Mouse (Mus musculus): ENCODE results near the gene Mtg2. TPM values are rescaled to one million over a fixed set of nuclear protein-coding genes. Genes with fewer than 3 reads are reported as not detected.

The Mtg2 gene
- total and polyA plus RNA-seq, 3 experiments, result 23.5 to 24.7 (median 24.1) TPM

- peaks cover 10 to 22% of the 10 kb centered on the region in 2 experiments for H3K4me1 ChIP-seq (ENCODE audit: control insufficient read depth in 1 of 2, insufficient read depth in 2 of 2)
- H3K9ac ChIP-seq (ENCODE audit: insufficient read depth, low read depth), result no peak overlapping the region
- in situ Hi-C loops (cut with MboI; ENCODE audit: low pct_ligation_motif_present, low pct_unique_long_range_greater_than_20kb, low sequenced_read_pairs), result no loop called here
- dilution Hi-C loops (cut with MboI; ENCODE audit: extremely low pct_ligation_motif_present, extremely low pct_unique_long_range_greater_than_20kb, low sequenced_read_pairs), result no loop called here
- H3K27me3 ChIP-seq (replicated peaks), result peaks cover 66% of the 10 kb centered on the region
- H3K4me3 ChIP-seq (replicated peaks in 1 of 3; ENCODE audit: low read depth in 2 of 3, low read length in 2 of 3, poor library complexity in 1 of 3), result no peak overlapping the region
- DNase-seq (ENCODE audit: extremely low read depth), result no peak
- H3K27ac ChIP-seq (ENCODE audit: insufficient read depth, low read depth), result no peak overlapping the region
- H3K36me3 ChIP-seq (replicated peaks in 1 of 2; ENCODE audit: control insufficient read depth in 1 of 2, insufficient read depth in 1 of 2, low read length in 1 of 2), result no peaks in the 10 kb centered on the region
- TF ChIP-seq MEF2A (IDR thresholded peaks at IDR 0.05; ENCODE audit: borderline replicate concordance, low read depth, low read length) (no peak), MYC (IDR thresholded peaks at IDR 0.05; ENCODE audit: low read depth, low read length) (no peak), IRF4 (IDR thresholded peaks at IDR 0.05; ENCODE audit: low read depth, low read length) (no peak), ETS1 (conservative IDR thresholded peaks at IDR 0.05; ENCODE audit: low read depth, low read length) (no peak), GABPA (IDR thresholded peaks at IDR 0.05; ENCODE audit: insufficient replicate concordance, low read depth, low read length) (no peak), MAZ (IDR thresholded peaks at IDR 0.05; ENCODE audit: low read depth, low read length) (no peak), SMC3 (IDR thresholded peaks at IDR 0.05; ENCODE audit: low read depth, low read length) (no peak), E2F4 (IDR thresholded peaks at IDR 0.05; ENCODE audit: insufficient replicate concordance, low read depth, low read length) (no peak), POLR2A (IDR thresholded peaks at IDR 0.05; ENCODE audit: low read depth, low read length) (no peak), RCOR1 (conservative IDR thresholded peaks at IDR 0.05; ENCODE audit: low read depth, low read length) (no peak), MAFK (IDR thresholded peaks at IDR 0.05; ENCODE audit: insufficient replicate concordance, low read length) (no peak), JUND (conservative IDR thresholded peaks at IDR 0.05; ENCODE audit: low read depth, low read length) (no peak)
- no peaks in the 10 kb centered on the region for H3K79me2 ChIP-seq (replicated peaks; ENCODE audit: control insufficient read depth, extremely low read depth, insufficient read depth, poor library complexity, severe bottlenecking)
- H3K9me3 ChIP-seq (replicated peaks; ENCODE audit: low read length), result no peaks in the 10 kb centered on the region
- no peak overlapping the region for H3K4me2 ChIP-seq (ENCODE audit: insufficient read depth, low read depth, poor library complexity, severe bottlenecking)
Observed at GRCm38 (mm10) chr2:180095711-180096110, 25.3 kb downstream of the Mtg2 start.

GRCm38 (mm10) chr2:180097585-180097984 lies 27.2 kb downstream of the Mtg2 start:
- H3K9me3 ChIP-seq (replicated peaks; ENCODE audit: low read length), result no peaks in the 10 kb centered on the region
- H3K4me2 ChIP-seq (ENCODE audit: insufficient read depth, low read depth, poor library complexity, severe bottlenecking), result no peak overlapping the region
- H3K27ac ChIP-seq (ENCODE audit: insufficient read depth, low read depth), result no peak overlapping the region
- H3K79me2 ChIP-seq (replicated peaks; ENCODE audit: control insufficient read depth, extremely low read depth, insufficient read depth, poor library complexity, severe bottlenecking), result no peaks in the 10 kb centered on the region
- peaks cover 10 to 18% of the 10 kb centered on the region in 2 experiments for H3K4me1 ChIP-seq (ENCODE audit: control insufficient read depth in 1 of 2, insufficient read depth in 2 of 2)
- H3K36me3 ChIP-seq (replicated peaks in 1 of 2; ENCODE audit: control insufficient read depth in 1 of 2, insufficient read depth in 1 of 2, low read length in 1 of 2), result no peaks in the 10 kb centered on the region
- in situ Hi-C loops (cut with MboI; ENCODE audit: low pct_ligation_motif_present, low pct_unique_long_range_greater_than_20kb, low sequenced_read_pairs), result no loop called here
- DNase-seq (ENCODE audit: extremely low read depth), result no peak
- H3K9ac ChIP-seq (ENCODE audit: insufficient read depth, low read depth), result no peak overlapping the region
- peaks cover 81% of the 10 kb centered on the region for H3K27me3 ChIP-seq (replicated peaks)
- no peak overlapping the region for H3K4me3 ChIP-seq (replicated peaks in 1 of 3; ENCODE audit: low read depth in 2 of 3, low read length in 2 of 3, poor library complexity in 1 of 3)
- dilution Hi-C loops (cut with MboI; ENCODE audit: extremely low pct_ligation_motif_present, extremely low pct_unique_long_range_greater_than_20kb, low sequenced_read_pairs), result no loop called here
- TF ChIP-seq MXI1 (IDR thresholded peaks at IDR 0.05; ENCODE audit: low read depth, low read length) (no peak), ZKSCAN1 (IDR thresholded peaks at IDR 0.05; ENCODE audit: borderline replicate concordance, low read depth, low read length) (no peak), SIN3A (IDR thresholded peaks at IDR 0.05; ENCODE audit: low read length) (no peak), ETS1 (conservative IDR thresholded peaks at IDR 0.05; ENCODE audit: low read depth, low read length) (no peak), USF2 (conservative IDR thresholded peaks at IDR 0.05; ENCODE audit: low read depth, low read length) (no peak), CHD1 (IDR thresholded peaks at IDR 0.05; ENCODE audit: low read depth, low read length) (no peak), BHLHE40 (IDR thresholded peaks at IDR 0.05; ENCODE audit: low read depth, low read length) (no peak), TCF12 (IDR thresholded peaks at IDR 0.05; ENCODE audit: low read depth, low read length) (no peak), HCFC1 (IDR thresholded peaks at IDR 0.05; ENCODE audit: low read depth, low read length) (no peak), MAX (IDR thresholded peaks at IDR 0.05; ENCODE audit: low read length) (no peak), RCOR1 (conservative IDR thresholded peaks at IDR 0.05; ENCODE audit: low read depth, low read length) (no peak), SMC3 (IDR thresholded peaks at IDR 0.05; ENCODE audit: low read depth, low read length) (no peak), POLR2AphosphoS2 (IDR thresholded peaks at IDR 0.05; ENCODE audit: low read depth, low read length) (no peak), MAFK (IDR thresholded peaks at IDR 0.05; ENCODE audit: insufficient replicate concordance, low read length) (no peak), IRF4 (IDR thresholded peaks at IDR 0.05; ENCODE audit: low read depth, low read length) (no peak), JUND (conservative IDR thresholded peaks at IDR 0.05; ENCODE audit: low read depth, low read length) (no peak), EP300 (IDR thresholded peaks at IDR 0.05; ENCODE audit: low read length) (no peak), JUN (IDR thresholded peaks at IDR 0.05; ENCODE audit: insufficient read depth, low read depth, low read length) (no peak)
